Mouse (Mus musculus): ENCODE measurements around the gene Hist2h2aa1.

DNA sequence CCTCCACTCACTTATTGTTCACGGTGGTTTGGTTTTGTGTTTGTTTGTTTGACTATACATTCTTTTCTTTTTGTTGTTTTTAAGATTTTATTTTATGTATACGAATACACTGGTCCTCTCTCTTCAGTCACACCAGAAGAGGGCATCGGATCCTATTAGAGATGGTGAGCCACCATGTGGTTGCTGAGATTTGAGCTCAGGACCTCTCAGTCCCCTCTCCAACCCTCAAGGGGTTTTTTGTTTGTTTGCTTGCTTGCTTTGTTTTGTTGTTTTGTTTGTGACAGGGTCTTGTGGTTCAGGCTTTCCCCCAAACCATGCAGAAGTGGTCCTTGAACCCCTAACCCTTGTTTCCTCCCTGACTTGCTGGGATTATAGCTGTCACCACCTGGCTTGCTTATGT is 16.3 kb downstream of the Hist2h2aa1 start:
- TF ChIP-seq CTCF (IDR thresholded peaks at IDR 0.05; ENCODE audit: borderline replicate concordance, extremely low read depth, insufficient read depth, insufficient read length): no peak
- no peak for TF ChIP-seq POLR2A (IDR thresholded peaks at IDR 0.05; ENCODE audit: borderline replicate concordance, extremely low read depth, insufficient read depth, insufficient read length, poor library complexity, severe bottlenecking)
